Mouse (Mus musculus): ENCODE measurements around the gene Phactr2.

DNA sequence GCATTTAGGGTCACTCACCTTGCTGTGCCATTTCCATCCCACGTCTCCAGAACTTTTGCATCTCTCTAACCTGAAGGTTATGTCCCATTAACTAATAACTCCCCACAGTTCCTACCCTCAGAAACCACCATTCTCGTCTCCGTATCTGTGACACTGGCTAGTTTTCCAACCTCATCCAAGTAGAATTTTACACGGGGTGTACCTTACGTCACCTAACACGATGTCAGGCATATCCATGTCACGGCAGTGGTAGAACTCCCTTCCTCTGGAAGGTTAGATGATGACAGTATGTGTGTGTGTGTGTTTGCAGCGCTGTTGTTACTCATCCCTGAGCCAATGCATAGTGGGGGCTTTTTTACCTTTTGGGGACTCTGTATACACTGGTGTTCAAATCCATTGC, 225.1 kb downstream of the Phactr2 start:
- TF ChIP-seq EP300 (IDR thresholded peaks at IDR 0.05) (no peak), CTCF (IDR thresholded peaks at IDR 0.05) (no peak)

All from lung, postnatal 0 days (tissue).